Comparison of ENCODE assay signal across 24 mouse cellular contexts in the genomic region with DNA sequence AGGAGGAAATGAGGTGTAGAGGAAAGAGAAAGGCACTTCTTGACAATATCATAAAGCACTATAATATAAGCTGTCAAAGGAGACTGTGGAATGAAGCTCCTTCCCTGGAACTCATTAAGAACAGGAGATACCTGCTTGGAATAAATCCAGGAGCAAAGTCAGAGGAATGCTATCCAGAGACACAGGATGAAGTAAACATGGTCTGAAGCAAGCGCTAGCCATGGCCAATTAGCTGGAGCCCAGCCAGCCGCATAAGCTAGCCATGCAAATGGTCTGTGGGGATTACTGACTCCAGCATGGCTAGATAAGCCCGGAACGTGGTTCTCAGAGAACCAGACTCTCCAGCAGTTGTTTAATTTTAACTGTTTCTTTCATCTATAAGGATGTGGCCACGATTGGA. TPM values are rescaled to one million over a fixed set of nuclear protein-coding genes. Genes with fewer than 3 reads are reported as not detected.
DNase-seq lines count a peak whose midpoint lies in the region; ATAC-seq lines count a peak whose summit lies in the region.
"Had no signal": no experiment of that assay in that cellular context is flagged by ENCODE, and none has a peak within 500 bp of the region (broad histone marks: within the 10 kb centered on the region; RNA-seq: fewer than 3 reads in every experiment).

No protein-coding gene starts in this region.

- H3K4me1 ChIP-seq in heart, embryonic 13.5 days, result peaks cover 11% of the 10 kb centered on the region; the same call in 1 of the 2 replicates
- peaks cover 3% of the 10 kb centered on the region; the same call in 1 of the 2 replicates for H3K4me1 ChIP-seq in limb, embryonic 13.5 days
- H3K4me1 ChIP-seq in limb, embryonic 10.5 days, result peaks cover 12% of the 10 kb centered on the region; the same call in 1 of the 2 replicates
- H3K4me1 ChIP-seq: forebrain, embryonic 10.5 days; hindbrain, embryonic 12.5 days; kidney, embryonic 15.5 days; midbrain, embryonic 13.5 days had no signal

- 16% methylated on average over 5 of the region's 5 CpGs for WGBS in heart, embryonic 13.5 days
- WGBS in limb, embryonic 13.5 days, result 26% methylated on average over 5 of the region's 5 CpGs
- 42% methylated on average over 5 of the region's 5 CpGs for WGBS in limb, embryonic 10.5 days

- no peaks in the 10 kb centered on the region for H3K27me3 ChIP-seq in heart, embryonic 13.5 days (replicated peaks)
- H3K27me3 ChIP-seq in limb, embryonic 13.5 days, result no peaks in the 10 kb centered on the region
- no peaks in the 10 kb centered on the region for H3K27me3 ChIP-seq in limb, embryonic 10.5 days (ENCODE audit: low read depth, poor library complexity, severe bottlenecking)
- H3K27me3 ChIP-seq: hindbrain, embryonic 12.5 days; midbrain, embryonic 13.5 days had no signal

- no peak for ATAC-seq in cerebellum, adult (ENCODE audit: insufficient number of reproducible peaks, low FRiP score, low TSS enrichment)
- ATAC-seq in heart, embryonic 13.5 days (ENCODE audit: extremely low read depth, insufficient number of reproducible peaks, low FRiP score, low TSS enrichment), result no peak
- peak; percentile 51; the same call in 1 of the 2 replicates for ATAC-seq in limb, embryonic 13.5 days (ENCODE audit: low FRiP score, low read depth)
- ATAC-seq: CD4-positive, CD25-positive, alpha-beta regulatory T cell, adult 4 months; forebrain, embryonic 16.5 days; midbrain, embryonic 13.5 days had no signal

- H3K9ac ChIP-seq in heart, embryonic 13.5 days, result no peak overlapping the region
- no peak overlapping the region for H3K9ac ChIP-seq in limb, embryonic 13.5 days
- H3K9ac ChIP-seq: hindbrain, embryonic 12.5 days; kidney, embryonic 15.5 days; midbrain, embryonic 13.5 days had no signal

- peak; percentile 14 to 49 for DNase-seq in cerebellum, postnatal 10 days
- no peak for DNase-seq in heart, adult 11 months
- DNase-seq in limb, embryonic 10.5 days (ENCODE audit: low spot score), result no peak
- DNase-seq in yolk sac, embryonic 10.5 days (ENCODE audit: low spot score), result peak; percentile 35
- DNase-seq: cerebellum, adult 18-20 months; gastrocnemius, postnatal 14 days; kidney, adult 11 months; kidney, postnatal 36 days; layer of hippocampus, postnatal 36 days; lung, adult 18-20 months; right cerebral cortex, postnatal 14 days; thymus, adult 2 months; thymus, postnatal 4 days had no signal

- H3K4me3 ChIP-seq in heart, embryonic 13.5 days, result no peak overlapping the region
- H3K4me3 ChIP-seq in limb, embryonic 13.5 days, result no peak overlapping the region
- H3K4me3 ChIP-seq in limb, embryonic 10.5 days, result no peak overlapping the region
- H3K4me3 ChIP-seq: forebrain, embryonic 10.5 days; hindbrain, embryonic 12.5 days; kidney, embryonic 15.5 days; midbrain, embryonic 13.5 days had no signal

- no peak overlapping the region for H3K4me2 ChIP-seq in heart, embryonic 13.5 days
- no peak overlapping the region for H3K4me2 ChIP-seq in limb, embryonic 13.5 days (replicated peaks)
- H3K4me2 ChIP-seq: hindbrain, embryonic 12.5 days; kidney, embryonic 15.5 days; liver, embryonic 11.5 days; midbrain, embryonic 13.5 days had no signal

- no peaks in the 10 kb centered on the region for H3K36me3 ChIP-seq in heart, embryonic 13.5 days
- no peaks in the 10 kb centered on the region for H3K36me3 ChIP-seq in limb, embryonic 13.5 days
- H3K36me3 ChIP-seq in limb, embryonic 10.5 days, result no peaks in the 10 kb centered on the region
- H3K36me3 ChIP-seq: forebrain, embryonic 10.5 days; hindbrain, embryonic 12.5 days; kidney, embryonic 15.5 days; midbrain, embryonic 13.5 days had no signal

- H3K9me3 ChIP-seq in heart, embryonic 13.5 days, result no peaks in the 10 kb centered on the region
- no peaks in the 10 kb centered on the region for H3K9me3 ChIP-seq in limb, embryonic 13.5 days
- no peaks in the 10 kb centered on the region for H3K9me3 ChIP-seq in limb, embryonic 10.5 days (replicated peaks)
- H3K9me3 ChIP-seq: forebrain, embryonic 10.5 days; hindbrain, embryonic 12.5 days; kidney, embryonic 15.5 days; midbrain, embryonic 13.5 days had no signal

- H3K27ac ChIP-seq in heart, embryonic 13.5 days (replicated peaks), result 0 out of 2 replicates have a peak overlapping the region, but pooled peaks have one; percentile 1
- no peak overlapping the region for H3K27ac ChIP-seq in limb, embryonic 13.5 days
- H3K27ac ChIP-seq in limb, embryonic 10.5 days, result no peak overlapping the region
- H3K27ac ChIP-seq: forebrain, embryonic 10.5 days; hindbrain, embryonic 12.5 days; kidney, embryonic 15.5 days; midbrain, embryonic 13.5 days; stomach, postnatal 0 days had no signal

RNA-seq across cellular contexts. Expression of a gene that starts 54.9 kb away (rescaled TPM):
- 511 and 538 TPM in 2 replicates for polyA plus RNA-seq in heart, embryonic 13.5 days (2015; fragmentation: Nextera tagmentation; extraction: Ambion mirVana)
- 1,264 and 1,302 TPM in 2 replicates for polyA plus RNA-seq in limb, embryonic 13.5 days (2015; fragmentation: Nextera tagmentation; extraction: Ambion mirVana)
- 1,000 and 1,116 TPM in 2 replicates for polyA plus RNA-seq in limb, embryonic 10.5 days (2016; fragmentation: Nextera tagmentation; extraction: Ambion mirVana)
- polyA plus RNA-seq: CD4-positive, CD25-positive, alpha-beta regulatory T cell, adult 4 months had no signal

Comparison
In these comparisons a context has a peak if more than half of its experiments do, and no peak if none do; other contexts are left out.
1. DNase-seq: peak in cerebellum, postnatal 10 days (2 of 2) and yolk sac, embryonic 10.5 days (single experiment); none in heart, adult 11 months (single experiment) and limb, embryonic 10.5 days (single experiment).